Mouse (Mus musculus): ENCODE measurements around the gene Hectd4. TPM values are rescaled to one million over a fixed set of nuclear protein-coding genes. Genes with fewer than 3 reads are reported as not detected.
"Not testable (repeated sequence)": the region's sequence is repeated elsewhere in the genome, so short reads cannot be mapped to it uniquely, and the experiment has no call there.

The Hectd4 gene
- polyA plus RNA-seq, 1 experiment from 2014 or later, result 3.3 TPM

DNA sequence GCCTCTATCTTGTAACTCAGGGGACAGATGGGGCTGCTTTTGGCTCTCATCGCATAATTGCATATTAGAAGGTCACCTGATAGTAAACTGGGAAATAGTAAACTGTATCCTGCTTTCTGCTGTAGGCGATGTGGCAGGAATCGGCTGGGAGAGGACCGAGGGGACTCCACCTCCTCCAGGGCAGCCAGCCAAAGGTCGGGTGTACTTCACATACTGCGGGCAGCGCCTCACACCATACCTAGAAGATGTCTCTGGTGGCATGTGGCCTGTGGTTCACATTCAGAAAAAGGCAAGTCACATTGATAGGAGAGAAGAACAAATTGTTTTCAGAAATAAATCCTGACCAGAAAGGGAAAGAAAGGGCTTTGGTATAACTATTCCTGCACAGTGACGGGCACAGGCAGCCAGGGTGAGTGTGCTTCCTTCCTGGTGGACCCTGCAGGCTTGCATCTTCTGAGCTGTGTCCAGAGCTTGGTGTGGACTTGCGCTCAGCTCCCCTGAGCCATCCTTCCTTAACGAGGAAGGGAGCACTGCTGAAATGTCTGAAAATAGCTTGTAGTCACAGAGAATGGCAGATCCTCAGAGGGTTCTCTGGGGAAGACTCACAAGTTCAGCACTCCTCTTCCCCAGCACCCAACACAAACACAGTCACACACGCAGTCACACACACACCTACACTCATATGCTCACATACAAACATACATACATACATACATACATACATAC is 109.5 kb downstream of the Hectd4 start:
- WGBS (ENCODE audit: insufficient replicate concordance), result 67% methylated on average over 11 of the region's 11 CpGs
- ATAC-seq, result peak; percentile 18; the same call in 1 of the 2 replicates
- H3K4me2 ChIP-seq (ENCODE audit: low read depth, low read length), result peak overlapping the region; percentile 44
- peaks cover 86% of the 10 kb centered on the region for H3K36me3 ChIP-seq (replicated peaks; ENCODE audit: insufficient read depth, low read length)
- no peaks in the 10 kb centered on the region for H3K27me3 ChIP-seq (ENCODE audit: insufficient read depth, low read length)
- TF ChIP-seq CTCF (IDR thresholded peaks at IDR 0.05; ENCODE audit: low read depth) (no peak), EP300 (IDR thresholded peaks at IDR 0.05; ENCODE audit: low read depth) (no peak)
- peak overlapping the region; percentile 64 for H3K27ac ChIP-seq (ENCODE audit: low read depth)
- no peaks in the 10 kb centered on the region for H3K9me3 ChIP-seq (ENCODE audit: low read length)
- H3K4me1 ChIP-seq (ENCODE audit: insufficient read depth), result peaks cover 6% of the 10 kb centered on the region; the same call in 1 of the 2 replicates
- peak overlapping the region; percentile 43; the same call in 1 of the 2 replicates for H3K9ac ChIP-seq (replicated peaks)
- peak; percentile 60 for DNase-seq
- peak overlapping the region; percentile 20 for H3K4me3 ChIP-seq (ENCODE audit: low read depth, low read length)

- Histone ChIP-seq H3K9ac (replicated peaks) (0 out of 2 replicates have a peak overlapping the region, but pooled peaks have one; percentile 43), H3K4me3 (ENCODE audit: low read depth, low read length) (peak overlapping the region; percentile 20; the same call in 1 of the 2 replicates), H3K36me3 (replicated peaks; ENCODE audit: insufficient read depth, low read length) (peaks cover 88% of the 10 kb centered on the region), H3K27ac (ENCODE audit: low read depth) (peak overlapping the region; percentile 77)
- peak; percentile 33 for ATAC-seq
- H3K4me1 ChIP-seq (ENCODE audit: insufficient read depth); H3K27me3 ChIP-seq (ENCODE audit: insufficient read depth, low read length); DNase-seq; H3K9me3 ChIP-seq (ENCODE audit: low read length); H3K4me2 ChIP-seq (ENCODE audit: low read depth, low read length): not testable (repeated sequence)
- WGBS (ENCODE audit: insufficient replicate concordance), result 67% methylated on average over 8 of the region's 19 CpGs
Measured at GRCm38 (mm10) chr5:121330154-121330816, 110.3 kb downstream of the Hectd4 start.

GRCm38 (mm10) chr5:121331731-121332130 is 111.7 kb downstream of the Hectd4 start:
- peaks cover 87% of the 10 kb centered on the region for H3K36me3 ChIP-seq (replicated peaks; ENCODE audit: insufficient read depth, low read length)

DNA sequence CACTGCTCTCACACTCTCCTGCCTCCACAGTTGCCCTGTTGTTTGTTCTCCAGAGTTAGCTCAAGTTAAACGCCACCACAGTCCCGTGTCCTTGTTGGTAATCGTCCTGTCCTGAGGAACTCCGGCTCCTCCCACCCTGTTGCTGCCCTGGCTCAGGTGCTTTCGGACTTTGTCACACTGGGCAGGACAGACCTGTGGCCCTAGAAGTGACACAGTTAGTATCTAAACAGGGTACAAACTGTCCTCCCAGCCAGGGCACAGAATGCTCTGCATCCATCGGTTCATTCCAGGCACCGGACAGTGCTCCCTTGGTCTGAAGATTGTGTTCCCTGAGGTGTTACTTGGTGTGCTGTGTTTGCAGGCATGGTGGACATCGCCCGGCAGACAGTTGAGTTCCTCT is 114.0 kb downstream of the Hectd4 start:
- Histone ChIP-seq H3K4me1 (ENCODE audit: insufficient read depth) (peaks cover under 1% of the 10 kb centered on the region; the same call in 1 of the 2 replicates), H3K4me3 (ENCODE audit: low read depth, low read length) (no peak overlapping the region), H3K27ac (ENCODE audit: low read depth) (peak overlapping the region; percentile 93), H3K4me2 (ENCODE audit: low read depth, low read length) (no peak overlapping the region), H3K9ac (replicated peaks) (no peak overlapping the region), H3K9me3 (ENCODE audit: low read length) (no peaks in the 10 kb centered on the region), H3K27me3 (ENCODE audit: insufficient read depth, low read length) (no peaks in the 10 kb centered on the region), H3K36me3 (replicated peaks; ENCODE audit: insufficient read depth, low read length) (peaks cover 90% of the 10 kb centered on the region)
- WGBS (ENCODE audit: insufficient replicate concordance), result 81% methylated on average over 9 of the region's 9 CpGs
- DNase-seq (peak; percentile 60), ATAC-seq (peak; percentile 89)
- TF ChIP-seq EP300 (IDR thresholded peaks at IDR 0.05; ENCODE audit: low read depth) (peak; percentile 86), CTCF (IDR thresholded peaks at IDR 0.05; ENCODE audit: low read depth) (no peak)

More at GRCm38 (mm10) chr5:121331731-121332130, 111.7 kb downstream of the Hectd4 start:
- Histone ChIP-seq H3K9me3 (ENCODE audit: low read length) (no peaks in the 10 kb centered on the region), H3K9ac (replicated peaks) (no peak overlapping the region), H3K4me3 (ENCODE audit: low read depth, low read length) (no peak overlapping the region), H3K4me1 (ENCODE audit: insufficient read depth) (peaks cover 6% of the 10 kb centered on the region; the same call in 1 of the 2 replicates), H3K27me3 (ENCODE audit: insufficient read depth, low read length) (no peaks in the 10 kb centered on the region), H3K27ac (ENCODE audit: low read depth) (no peak overlapping the region), H3K4me2 (ENCODE audit: low read depth, low read length) (no peak overlapping the region)
- DNase-seq, result no peak
- WGBS (ENCODE audit: insufficient replicate concordance), result 95% methylated on average over 10 of the region's 10 CpGs
- TF ChIP-seq EP300 (IDR thresholded peaks at IDR 0.05; ENCODE audit: low read depth) (no peak), CTCF (IDR thresholded peaks at IDR 0.05; ENCODE audit: low read depth) (no peak)
- no peak for ATAC-seq

- Histone ChIP-seq H3K4me3 (ENCODE audit: low read depth, low read length) (no peak overlapping the region), H3K27ac (ENCODE audit: low read depth) (peak overlapping the region; percentile 93), H3K9me3 (ENCODE audit: low read length) (no peaks in the 10 kb centered on the region), H3K4me1 (ENCODE audit: insufficient read depth) (no peaks in the 10 kb centered on the region), H3K36me3 (replicated peaks; ENCODE audit: insufficient read depth, low read length) (peaks cover 90% of the 10 kb centered on the region), H3K4me2 (ENCODE audit: low read depth, low read length) (no peak overlapping the region), H3K27me3 (ENCODE audit: insufficient read depth, low read length) (no peaks in the 10 kb centered on the region), H3K9ac (replicated peaks) (no peak overlapping the region)
- TF ChIP-seq EP300 (IDR thresholded peaks at IDR 0.05; ENCODE audit: low read depth) (no peak), CTCF (IDR thresholded peaks at IDR 0.05; ENCODE audit: low read depth) (no peak)
- 86% methylated on average over 5 of the region's 5 CpGs for WGBS (ENCODE audit: insufficient replicate concordance)
- ATAC-seq (no peak), DNase-seq (no peak)
Measured at GRCm38 (mm10) chr5:121334454-121334853, 114.4 kb downstream of the Hectd4 start.

DNA sequence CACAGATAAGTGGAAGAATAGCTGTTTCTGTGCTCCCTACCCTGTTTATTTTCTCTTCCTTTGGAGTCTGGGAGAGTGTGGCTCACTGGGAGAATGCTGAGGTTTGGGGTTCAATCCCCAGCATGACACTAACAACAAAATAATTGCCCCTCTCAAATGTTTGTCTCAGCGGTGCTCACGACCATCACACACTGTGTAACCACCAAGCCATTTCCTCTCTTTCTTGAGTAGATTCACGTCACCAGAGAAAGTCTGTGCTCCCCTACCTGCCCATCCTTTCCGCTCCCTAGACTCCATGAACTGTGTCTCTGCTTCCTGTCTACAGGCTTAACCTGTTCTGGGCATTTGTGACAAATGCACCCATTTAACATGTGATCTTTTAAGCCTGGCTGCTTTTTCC is 115.4 kb downstream of the Hectd4 start:
- Histone ChIP-seq H3K27ac (ENCODE audit: low read depth) (no peak overlapping the region), H3K4me1 (ENCODE audit: insufficient read depth) (no peaks in the 10 kb centered on the region), H3K9ac (replicated peaks) (no peak overlapping the region), H3K36me3 (replicated peaks; ENCODE audit: insufficient read depth, low read length) (peaks cover 95% of the 10 kb centered on the region), H3K4me2 (ENCODE audit: low read depth, low read length) (no peak overlapping the region), H3K9me3 (ENCODE audit: low read length) (no peaks in the 10 kb centered on the region), H3K4me3 (ENCODE audit: low read depth, low read length) (no peak overlapping the region), H3K27me3 (ENCODE audit: insufficient read depth, low read length) (no peaks in the 10 kb centered on the region)
- DNase-seq (no peak), ATAC-seq (no peak)
- 86% methylated on average over 4 of the region's 4 CpGs for WGBS (ENCODE audit: insufficient replicate concordance)
- TF ChIP-seq EP300 (IDR thresholded peaks at IDR 0.05; ENCODE audit: low read depth), result no peak
- no peak for TF ChIP-seq CTCF (IDR thresholded peaks at IDR 0.05; ENCODE audit: low read depth)

Measured in liver, postnatal 0 days (tissue).